In genomic region chr17:73950062-73950735, GRCm38 (mm10) we compare ENCODE assay signal across 8 mouse cellular contexts. TPM values are rescaled to one million over a fixed set of nuclear protein-coding genes. Genes with fewer than 3 reads are reported as not detected.
DNase-seq lines count a peak whose midpoint lies in the region; ATAC-seq and TF ChIP-seq lines count a peak whose summit lies in the region.

Xdh (minus strand) TSS chr17:73950196.

- no peaks in the 10 kb centered on the region for H3K36me3 ChIP-seq in kidney, embryonic 14.5 days (ENCODE audit: control insufficient read depth, insufficient read depth, low read length)
- H3K36me3 ChIP-seq in heart, embryonic 16.5 days (ENCODE audit: control insufficient read depth, insufficient read depth), result no peaks in the 10 kb centered on the region
- H3K36me3 ChIP-seq in lung, embryonic 14.5 days (ENCODE audit: insufficient read depth), result no peaks in the 10 kb centered on the region

- no peak for ATAC-seq in kidney, embryonic 14.5 days (ENCODE audit: low FRiP score, low TSS enrichment)
- peak; percentile 85 for ATAC-seq in heart, embryonic 16.5 days (replicated peaks; ENCODE audit: extremely low read depth, insufficient read depth, low FRiP score)
- peak; percentile 91 for ATAC-seq in lung, embryonic 14.5 days (ENCODE audit: insufficient read depth)

- H3K27ac ChIP-seq in kidney, embryonic 14.5 days (ENCODE audit: low read depth, low read length), result no peak within 1 kb of the TSS
- peak within 1 kb of the TSS; percentile 0 for H3K27ac ChIP-seq in heart, embryonic 16.5 days (ENCODE audit: low read length)
- H3K27ac ChIP-seq in lung, embryonic 14.5 days (ENCODE audit: low read depth), result no peak within 1 kb of the TSS

- no peak within 1 kb of the TSS for H3K4me3 ChIP-seq in kidney, embryonic 14.5 days (ENCODE audit: low read length)
- H3K4me3 ChIP-seq in heart, embryonic 16.5 days (ENCODE audit: low read length), result peak within 1 kb of the TSS; percentile 28
- no peak within 1 kb of the TSS for H3K4me3 ChIP-seq in lung, embryonic 14.5 days (ENCODE audit: low read depth, low read length)

- no peaks in the 10 kb centered on the region for H3K27me3 ChIP-seq in kidney, embryonic 14.5 days (ENCODE audit: control insufficient read depth, insufficient read depth, low read length)
- no peaks in the 10 kb centered on the region; the same call in 1 of the 2 replicates for H3K27me3 ChIP-seq in heart, embryonic 16.5 days (ENCODE audit: control insufficient read depth, insufficient read depth, low read length)
- no peaks in the 10 kb centered on the region for H3K27me3 ChIP-seq in lung, embryonic 14.5 days (ENCODE audit: insufficient read depth, low read length)

- H3K9me3 ChIP-seq in kidney, embryonic 14.5 days (ENCODE audit: control insufficient read depth, low read length), result no peaks in the 10 kb centered on the region
- H3K9me3 ChIP-seq in heart, embryonic 16.5 days (replicated peaks; ENCODE audit: control insufficient read depth, low read length), result no peaks in the 10 kb centered on the region
- H3K9me3 ChIP-seq in lung, embryonic 14.5 days (ENCODE audit: low read depth, low read length), result no peaks in the 10 kb centered on the region

- no peaks in the 10 kb centered on the region; the same call in 1 of the 2 replicates for H3K4me1 ChIP-seq in kidney, embryonic 14.5 days (ENCODE audit: control insufficient read depth, insufficient read depth, low read length)
- peaks cover 9% of the 10 kb centered on the region for H3K4me1 ChIP-seq in heart, embryonic 16.5 days (ENCODE audit: control insufficient read depth, insufficient read depth, low read length)
- H3K4me1 ChIP-seq in lung, embryonic 14.5 days (ENCODE audit: insufficient read depth), result no peaks in the 10 kb centered on the region

- H3K4me2 ChIP-seq in kidney, embryonic 14.5 days (replicated peaks; ENCODE audit: low read depth, low read length), result no peak within 1 kb of the TSS
- H3K4me2 ChIP-seq in heart, embryonic 16.5 days (ENCODE audit: low read depth, low read length), result peak within 1 kb of the TSS; percentile 56
- peak within 1 kb of the TSS; percentile 25; the same call in 1 of the 2 replicates for H3K4me2 ChIP-seq in lung, embryonic 14.5 days

- no peak within 1 kb of the TSS for H3K9ac ChIP-seq in kidney, embryonic 14.5 days (ENCODE audit: low read depth, low read length)
- H3K9ac ChIP-seq in heart, embryonic 16.5 days (ENCODE audit: low read length), result peak within 1 kb of the TSS; percentile 38; the same call in 1 of the 2 replicates
- H3K9ac ChIP-seq in lung, embryonic 14.5 days, result no peak within 1 kb of the TSS

- peak; percentile 91 for DNase-seq in kidney, adult 11 months
- peak; percentile 82 for DNase-seq in adrenal gland, postnatal 14 days
- peak; percentile 75 for DNase-seq in lung, embryonic 14.5 days
- DNase-seq in urinary bladder, postnatal 36 days (ENCODE audit: low spot score in 2 of 2), result peak; percentile 49 to 80
- DNase-seq in retina, postnatal 1 day, result no peak
- no peak for DNase-seq in frontal cortex, postnatal 10 days (ENCODE audit: low spot score in 2 of 2)

- TF ChIP-seq CTCF in lung, embryonic 14.5 days (IDR thresholded peaks at IDR 0.05; ENCODE audit: low read depth), result no peak

- 64% methylated on average over 13 of the region's 13 CpGs for WGBS in kidney, embryonic 14.5 days
- 39% methylated on average over 13 of the region's 13 CpGs for WGBS in heart, embryonic 16.5 days
- 48% methylated on average over 13 of the region's 13 CpGs for WGBS in lung, embryonic 14.5 days

RNA-seq across cellular contexts. Expression of gene Xdh, which starts in this region (rescaled TPM):
- 0.97 and 1.1 TPM in 2 replicates for polyA plus RNA-seq in kidney, embryonic 14.5 days (2014; fragmentation: Nextera tagmentation; extraction: Ambion mirVana)
- total RNA-seq in adrenal gland, postnatal 14 days (2021), result 210 and 252 TPM in 2 replicates
- 2.2 and 2.6 TPM in 2 replicates for polyA plus RNA-seq in heart, embryonic 16.5 days (2015; fragmentation: Nextera tagmentation; extraction: Ambion mirVana)
- 1.2 and 1.7 TPM in 2 replicates for polyA plus RNA-seq in lung, embryonic 14.5 days (2014; fragmentation: Nextera tagmentation; extraction: Ambion mirVana)

Comparison
In these comparisons a context has a peak if more than half of its experiments do, and no peak if none do; other contexts are left out.
1. DNase-seq: peak in kidney, adult 11 months (single experiment), adrenal gland, postnatal 14 days (single experiment), lung, embryonic 14.5 days (single experiment) and urinary bladder, postnatal 36 days (2 of 2); none in retina, postnatal 1 day (single experiment) and frontal cortex, postnatal 10 days (0 of 2).